Mouse (Mus musculus) megakaryocyte, adult 5-6 weeks (primary cell): ENCODE data around the gene Gm7951. TPM values are rescaled to one million over a fixed set of nuclear protein-coding genes. Genes with fewer than 3 reads are reported as not detected.
"Not testable (repeated sequence)": the region's sequence is repeated elsewhere in the genome, so short reads cannot be mapped to it uniquely, and the experiment has no call there.

ENCODE experiments used
- ATAC-seq: 2 replicates; pipeline ENCODE4 v1.8.0; 2016; ENCODE audit warnings: mild to moderate bottlenecking, inconsistent platforms; ENCODE audit not compliant: poor library complexity, severe bottlenecking
- total RNA-seq, 2 experiments: library from RNA; stranded (forward) in 1 of 2; stranded (reverse) in 1 of 2; fragments of 153-499, 151-499 nt in 1 of 2; fragments of 221-1000, 200-1000 nt in 1 of 2; gene quantifications; 2 replicates each; pipeline versions ENCODE4 v1.2.3 to v1.2.4; 2015 to 2017

Gm7951 gene
- total RNA-seq (2015) = not detected in 2 replicates
- not detected in 2 replicates for total RNA-seq (2017)

DNA sequence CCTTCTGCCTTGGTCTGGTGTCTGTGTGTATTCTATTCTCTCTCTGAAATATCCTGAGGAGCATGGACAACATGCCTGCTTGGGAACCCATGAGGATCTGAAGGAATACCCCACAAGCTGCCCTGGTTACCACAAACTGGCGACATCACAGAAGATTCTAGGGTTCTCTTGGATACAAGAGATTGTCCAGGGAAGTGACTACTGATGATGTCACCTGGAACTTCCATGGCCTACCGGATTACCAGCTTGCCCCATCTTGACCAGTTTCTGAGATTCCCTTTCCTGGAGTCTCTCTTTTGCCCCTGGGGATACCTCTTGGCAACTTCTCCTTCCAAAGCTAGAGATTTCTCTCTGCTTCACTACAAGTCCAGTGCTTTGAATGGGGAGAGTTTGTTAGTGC lies at the start of gene Gm7951:
Gene Gm7951 (minus strand): TSS at position 101 of the 400 bp plus-strand sequence.
- ATAC-seq = not testable (repeated sequence)

DNA sequence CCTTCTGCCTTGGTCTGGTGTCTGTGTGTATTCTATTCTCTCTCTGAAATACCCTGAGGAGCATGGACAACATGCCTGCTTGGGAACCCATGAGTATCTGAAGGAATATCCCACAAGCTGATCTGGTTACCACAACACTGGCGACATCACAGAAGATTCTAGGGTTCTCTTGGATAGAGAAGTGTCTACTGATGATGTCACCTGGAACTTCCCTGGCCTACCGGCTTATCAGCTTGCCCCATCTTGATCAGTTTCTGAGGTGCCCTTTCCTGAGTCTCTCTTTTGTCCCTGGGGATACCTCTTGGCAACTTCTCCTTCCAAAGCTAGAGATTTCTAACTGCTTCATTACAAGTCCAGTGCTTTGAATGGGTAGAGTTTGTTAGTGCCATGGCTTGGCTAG lies 45.4 kb upstream of the Gm7951 start, which contains the start of gene Gm17027:
Gene Gm17027 (minus strand): TSS at position 101 of the 400 bp plus-strand sequence.
- not testable (repeated sequence) for ATAC-seq

DNA sequence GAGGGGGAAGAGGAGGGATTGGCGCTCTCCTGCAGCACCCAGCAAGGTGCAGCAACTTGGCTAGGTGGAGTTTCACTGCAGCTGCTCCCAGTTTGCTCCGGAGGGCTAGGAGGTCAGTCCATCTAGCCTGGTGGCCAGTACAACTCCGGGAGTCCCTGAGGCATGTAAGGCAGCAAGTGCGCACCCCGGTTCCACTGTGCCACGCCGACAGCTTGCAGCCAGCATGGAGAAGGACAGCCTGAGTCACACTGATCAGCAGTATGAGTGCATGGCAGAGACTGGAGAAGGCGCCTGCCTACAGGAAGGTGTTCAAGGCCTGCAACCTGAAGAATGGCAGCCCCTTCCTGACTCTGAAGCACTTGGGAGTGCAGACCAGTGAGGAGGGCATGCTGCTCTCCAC lies 17.4 kb upstream of the Gm7951 start:
- ATAC-seq = not testable (repeated sequence)

DNA sequence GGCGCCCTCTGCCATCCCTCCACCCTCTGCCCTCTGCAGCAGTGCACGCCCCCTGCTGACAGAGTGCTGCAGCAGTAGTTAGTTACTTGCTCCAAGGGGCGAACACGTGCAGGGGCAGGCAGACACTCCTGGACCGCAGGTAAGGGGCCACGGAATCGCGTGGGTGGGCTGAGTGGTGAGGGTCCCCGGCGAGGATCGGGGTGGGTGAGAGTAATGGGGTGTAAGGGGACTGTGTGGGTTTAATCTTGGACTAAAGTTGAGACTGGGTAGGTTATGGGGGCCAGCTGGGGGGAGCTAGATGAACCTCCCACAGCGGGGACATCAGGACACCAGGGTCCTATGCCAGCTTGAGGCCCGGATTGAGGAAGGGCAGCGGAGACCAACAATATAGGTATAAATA lies 16.6 kb upstream of the Gm7951 start:
- ATAC-seq = not testable (repeated sequence)

Other genes starting within 250 kb of the Gm7951 start
- gene Gm7980, start 210.1 kb downstream of the Gm7951 start, total RNA-seq (2015) = not detected in 2 replicates
- not detected in 2 replicates for gene Gm7980, start 210.1 kb downstream of the Gm7951 start, total RNA-seq (2017)
- not detected in 2 replicates for gene 1700049E17Rik1, start 192.4 kb downstream of the Gm7951 start, total RNA-seq (2015)
- not detected in 2 replicates for gene 1700049E17Rik1, start 192.4 kb downstream of the Gm7951 start, total RNA-seq (2017)
- gene 1700024B05Rik, start 173.4 kb downstream of the Gm7951 start, total RNA-seq (2015) = not detected in 2 replicates
- not detected in 2 replicates for gene 1700024B05Rik, start 173.4 kb downstream of the Gm7951 start, total RNA-seq (2017)
- not detected in 2 replicates for gene Gm6401, start 149.4 kb downstream of the Gm7951 start, total RNA-seq (2015)
- not detected in 2 replicates for gene Gm6401, start 149.4 kb downstream of the Gm7951 start, total RNA-seq (2017)
- not detected in 2 replicates for gene Gm3543, start 134.0 kb downstream of the Gm7951 start, total RNA-seq (2015)
- gene Gm3543, start 134.0 kb downstream of the Gm7951 start, total RNA-seq (2017) = not detected in 2 replicates
- not detected in 2 replicates for gene Gm17027, start 45.3 kb upstream of the Gm7951 start, total RNA-seq (2015)
- gene Gm17027, start 45.3 kb upstream of the Gm7951 start, total RNA-seq (2017) = not detected in 2 replicates
- not detected in 2 replicates for gene Gm3573, start 73.4 kb upstream of the Gm7951 start, total RNA-seq (2015)
- not detected in 2 replicates for gene Gm3573, start 73.4 kb upstream of the Gm7951 start, total RNA-seq (2017)
- gene Gm17026, start 142.7 kb upstream of the Gm7951 start, total RNA-seq (2015) = not detected in 2 replicates
- not detected in 2 replicates for gene Gm17026, start 142.7 kb upstream of the Gm7951 start, total RNA-seq (2017)
- not detected in 2 replicates for gene Gm9611, start 180.0 kb upstream of the Gm7951 start, total RNA-seq (2015)
- gene Gm9611, start 180.0 kb upstream of the Gm7951 start, total RNA-seq (2017) = not detected in 2 replicates
- gene Gm7995, start 192.8 kb upstream of the Gm7951 start, total RNA-seq (2015) = not detected in 2 replicates
- not detected in 2 replicates for gene Gm7995, start 192.8 kb upstream of the Gm7951 start, total RNA-seq (2017)